Mouse (Mus musculus): ENCODE data around the gene Dzip1. TPM values are rescaled to one million over a fixed set of nuclear protein-coding genes. Genes with fewer than 3 reads are reported as not detected.

The Dzip1 gene
- total and polyA plus RNA-seq, 3 experiments, result 0.16 to 0.83 (median 0.51) TPM

DNA sequence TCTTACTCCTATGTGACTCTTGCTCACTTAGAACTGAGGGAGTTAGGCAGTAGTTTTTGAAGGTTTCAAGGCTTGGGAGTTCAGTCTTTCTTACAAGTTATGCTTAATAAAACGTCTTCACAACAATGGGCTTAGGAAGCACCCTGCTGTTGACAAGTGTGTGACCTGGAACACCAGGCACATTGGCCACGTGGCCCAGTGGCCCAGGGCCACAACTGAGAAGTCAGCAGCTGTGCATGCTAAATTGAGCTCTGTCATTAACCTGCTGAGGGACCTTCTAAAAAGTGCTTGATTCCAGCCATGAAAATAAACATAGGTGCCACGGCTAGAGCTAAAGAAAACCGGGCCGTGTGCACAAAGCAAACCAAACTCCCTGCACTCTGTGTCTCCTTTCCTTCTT lies 85.8 kb downstream of the Dzip1 start:
- Histone ChIP-seq H3K4me3 (replicated peaks in 1 of 3; ENCODE audit: low read depth in 2 of 3, low read length in 2 of 3, poor library complexity in 1 of 3) (no peak overlapping the region), H3K27ac (ENCODE audit: insufficient read depth, low read depth) (no peak overlapping the region), H3K9me3 (replicated peaks; ENCODE audit: low read length) (peaks cover 3% of the 10 kb centered on the region), H3K27me3 (replicated peaks) (no peaks in the 10 kb centered on the region), H3K4me1 (ENCODE audit: control insufficient read depth in 1 of 2, insufficient read depth in 2 of 2) (0 out of 4 replicates have a peak, but pooled peaks cover 1 to 2% of the 10 kb centered on the region in 2 experiments), H3K36me3 (replicated peaks in 1 of 2; ENCODE audit: control insufficient read depth in 1 of 2, insufficient read depth in 1 of 2, low read length in 1 of 2) (no peaks in the 10 kb centered on the region), H3K4me2 (ENCODE audit: insufficient read depth, low read depth, poor library complexity, severe bottlenecking) (no peak overlapping the region), H3K9ac (ENCODE audit: insufficient read depth, low read depth) (no peak overlapping the region), H3K79me2 (replicated peaks; ENCODE audit: control insufficient read depth, extremely low read depth, insufficient read depth, poor library complexity, severe bottlenecking) (no peaks in the 10 kb centered on the region)
- dilution Hi-C loops (cut with MboI; ENCODE audit: extremely low pct_ligation_motif_present, extremely low pct_unique_long_range_greater_than_20kb, low sequenced_read_pairs) (no loop called here), in situ Hi-C loops (cut with MboI; ENCODE audit: low pct_ligation_motif_present, low pct_unique_long_range_greater_than_20kb, low sequenced_read_pairs) (no loop called here)
- TF ChIP-seq ZKSCAN1 (IDR thresholded peaks at IDR 0.05; ENCODE audit: borderline replicate concordance, low read depth, low read length), result no peak
- TF ChIP-seq PAX5 (IDR thresholded peaks at IDR 0.05; ENCODE audit: low read length), result no peak
- no peak for TF ChIP-seq SMC3 (IDR thresholded peaks at IDR 0.05; ENCODE audit: low read depth, low read length)
- DNase-seq (ENCODE audit: extremely low read depth), result no peak

DNA sequence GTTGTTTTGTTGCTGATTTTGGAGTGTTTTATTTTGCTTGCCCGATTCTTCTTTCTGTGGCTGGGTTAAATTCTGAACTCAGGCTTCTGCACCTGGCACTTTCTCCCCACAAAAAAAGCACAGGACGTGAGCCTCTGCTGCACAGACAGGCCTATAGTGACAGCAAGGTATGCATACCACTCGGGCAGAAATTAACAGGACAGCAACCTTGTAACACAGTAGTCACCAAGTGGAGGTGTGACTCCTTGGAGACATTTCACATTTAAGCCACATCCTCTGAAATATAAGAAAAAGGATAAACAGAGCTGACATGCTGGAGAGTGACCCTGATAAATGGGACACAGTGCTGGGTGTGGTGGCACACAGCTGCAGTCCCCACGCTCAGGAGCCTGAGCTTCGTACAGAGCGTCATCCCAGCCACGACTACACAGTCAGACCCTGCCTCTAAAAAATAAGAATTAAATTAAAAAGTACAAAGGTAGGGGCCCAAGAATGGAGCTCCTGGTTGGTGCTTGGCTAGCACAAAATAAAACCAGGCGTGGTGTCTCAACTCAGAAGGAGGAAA lies 86.6 kb downstream of the Dzip1 start:
- Histone ChIP-seq H3K36me3 (replicated peaks in 1 of 2; ENCODE audit: control insufficient read depth in 1 of 2, insufficient read depth in 1 of 2, low read length in 1 of 2) (no peaks in the 10 kb centered on the region), H3K27me3 (replicated peaks) (no peaks in the 10 kb centered on the region), H3K9ac (ENCODE audit: insufficient read depth, low read depth) (no peak overlapping the region), H3K4me2 (ENCODE audit: insufficient read depth, low read depth, poor library complexity, severe bottlenecking) (no peak overlapping the region), H3K27ac (ENCODE audit: insufficient read depth, low read depth) (no peak overlapping the region), H3K4me3 (replicated peaks in 1 of 3; ENCODE audit: low read depth in 2 of 3, low read length in 2 of 3, poor library complexity in 1 of 3) (no peak overlapping the region), H3K79me2 (replicated peaks; ENCODE audit: control insufficient read depth, extremely low read depth, insufficient read depth, poor library complexity, severe bottlenecking) (no peaks in the 10 kb centered on the region), H3K4me1 (ENCODE audit: control insufficient read depth in 1 of 2, insufficient read depth in 2 of 2) (0 out of 4 replicates have a peak, but pooled peaks cover 2% of the 10 kb centered on the region in 2 experiments), H3K9me3 (replicated peaks; ENCODE audit: low read length) (peaks cover 3% of the 10 kb centered on the region)
- dilution Hi-C loops (cut with MboI; ENCODE audit: extremely low pct_ligation_motif_present, extremely low pct_unique_long_range_greater_than_20kb, low sequenced_read_pairs) (no loop called here), in situ Hi-C loops (cut with MboI; ENCODE audit: low pct_ligation_motif_present, low pct_unique_long_range_greater_than_20kb, low sequenced_read_pairs) (no loop called here)
- TF ChIP-seq CHD2 (IDR thresholded peaks at IDR 0.05; ENCODE audit: low read length) (no peak), TBP (conservative IDR thresholded peaks at IDR 0.05; ENCODE audit: low read depth, low read length) (no peak)
- no peak for DNase-seq (ENCODE audit: extremely low read depth)

DNA sequence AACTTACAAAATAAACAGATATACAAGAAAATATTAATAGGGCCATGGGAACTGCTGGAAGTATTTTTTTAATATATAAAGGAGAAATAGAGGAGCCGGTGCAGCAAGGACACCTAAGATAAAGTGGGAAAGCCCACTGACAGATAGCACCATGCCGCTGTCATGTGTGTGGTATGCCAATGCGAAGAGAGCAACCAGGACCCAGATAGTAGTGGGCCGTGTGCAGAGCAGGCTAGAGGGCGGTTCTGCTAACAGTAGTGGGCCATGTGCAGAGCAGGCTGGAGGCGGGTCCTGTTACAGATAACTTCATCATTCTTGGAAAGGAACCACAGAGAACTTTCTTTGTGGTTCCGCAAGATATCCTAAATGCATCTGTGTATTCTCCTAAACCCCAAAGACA lies 88.5 kb downstream of the Dzip1 start:
- H3K4me2 ChIP-seq (ENCODE audit: insufficient read depth, low read depth, poor library complexity, severe bottlenecking), result no peak overlapping the region

More for the DNA sequence above, 88.5 kb downstream of the Dzip1 start:
- TF ChIP-seq BHLHE40 (IDR thresholded peaks at IDR 0.05; ENCODE audit: low read depth, low read length), result no peak
- no peak for TF ChIP-seq USF2 (conservative IDR thresholded peaks at IDR 0.05; ENCODE audit: low read depth, low read length)
- no peak for TF ChIP-seq CTCF (conservative IDR thresholded peaks at IDR 0.05 in 1 of 2, IDR thresholded peaks at IDR 0.05 in 1 of 2; ENCODE audit: low read depth in 2 of 2, low read length in 2 of 2)
- TF ChIP-seq ZKSCAN1 (IDR thresholded peaks at IDR 0.05; ENCODE audit: borderline replicate concordance, low read depth, low read length), result no peak
- TF ChIP-seq CHD2 (IDR thresholded peaks at IDR 0.05; ENCODE audit: low read length), result no peak
- no peak for TF ChIP-seq PAX5 (IDR thresholded peaks at IDR 0.05; ENCODE audit: low read length)
- TF ChIP-seq TCF12 (IDR thresholded peaks at IDR 0.05; ENCODE audit: low read depth, low read length), result no peak
- no peak for TF ChIP-seq KAT2A (IDR thresholded peaks at IDR 0.05; ENCODE audit: insufficient replicate concordance, low read length)
- TF ChIP-seq NELFE (IDR thresholded peaks at IDR 0.05; ENCODE audit: low read depth, low read length), result no peak
- TF ChIP-seq POLR2A (IDR thresholded peaks at IDR 0.05; ENCODE audit: low read depth, low read length), result no peak
- TF ChIP-seq SMC3 (IDR thresholded peaks at IDR 0.05; ENCODE audit: low read depth, low read length), result no peak
- no peak for TF ChIP-seq MAFK (IDR thresholded peaks at IDR 0.05; ENCODE audit: insufficient replicate concordance, low read length)
- TF ChIP-seq MAZ (IDR thresholded peaks at IDR 0.05; ENCODE audit: low read depth, low read length), result no peak
- no peak for TF ChIP-seq ZC3H11A (IDR thresholded peaks at IDR 0.05; ENCODE audit: low read depth, low read length)
- no peak for TF ChIP-seq SIN3A (IDR thresholded peaks at IDR 0.05; ENCODE audit: low read length)
- Histone ChIP-seq H3K36me3 (replicated peaks in 1 of 2; ENCODE audit: control insufficient read depth in 1 of 2, insufficient read depth in 1 of 2, low read length in 1 of 2) (no peaks in the 10 kb centered on the region), H3K4me3 (replicated peaks in 1 of 3; ENCODE audit: low read depth in 2 of 3, low read length in 2 of 3, poor library complexity in 1 of 3) (no peak overlapping the region), H3K79me2 (replicated peaks; ENCODE audit: control insufficient read depth, extremely low read depth, insufficient read depth, poor library complexity, severe bottlenecking) (no peaks in the 10 kb centered on the region), H3K27ac (ENCODE audit: insufficient read depth, low read depth) (no peak overlapping the region), H3K4me1 (ENCODE audit: control insufficient read depth in 1 of 2, insufficient read depth in 2 of 2) (0 out of 4 replicates have a peak, but pooled peaks cover 2% of the 10 kb centered on the region in 2 experiments), H3K9me3 (replicated peaks; ENCODE audit: low read length) (peaks cover 3% of the 10 kb centered on the region), H3K9ac (ENCODE audit: insufficient read depth, low read depth) (no peak overlapping the region), H3K27me3 (replicated peaks) (no peaks in the 10 kb centered on the region)
- DNase-seq (ENCODE audit: extremely low read depth), result no peak
- in situ Hi-C loops (cut with MboI; ENCODE audit: low pct_ligation_motif_present, low pct_unique_long_range_greater_than_20kb, low sequenced_read_pairs), result no loop called here
- dilution Hi-C loops (cut with MboI; ENCODE audit: extremely low pct_ligation_motif_present, extremely low pct_unique_long_range_greater_than_20kb, low sequenced_read_pairs), result no loop called here

Data from CH12.LX (cell line).